Mouse (Mus musculus) erythroid progenitor cell, adult 5-6 weeks (primary cell): ENCODE data around the gene Grap2. TPM values are rescaled to one million over a fixed set of nuclear protein-coding genes. Genes with fewer than 3 reads are reported as not detected.

Experiments used
- ATAC-seq: replicated peaks from 2 replicates; pipeline ENCODE4 v1.8.0; 2016; ENCODE audit warnings: moderate number of reproducible peaks, mild to moderate bottlenecking, moderate TSS enrichment, inconsistent platforms; ENCODE audit not compliant: poor library complexity, low FRiP score, severe bottlenecking
- total RNA-seq, 2 experiments: library from RNA; stranded (forward) in 1 of 2; stranded (reverse) in 1 of 2; fragments of 150-400 nt in 1 of 2; fragments of 186-747, 209-891 nt in 1 of 2; gene quantifications; 2 replicates each; pipeline versions ENCODE4 v1.2.3 to v1.2.4; 2015 to 2017; ENCODE audit warnings: low replicate concordance in 2 of 2

The Grap2 gene
- total RNA-seq, 2 experiments from 2014 or later = 28.5 to 32.7 TPM

- ATAC-seq = no peak
Measured at GRCm38 (mm10) chr15:80630711-80631110, 58.3 kb downstream of the Grap2 start.

GRCm38 (mm10) chr15:80631311-80631710 is 58.9 kb downstream of the Grap2 start:
- no peak for ATAC-seq

DNA sequence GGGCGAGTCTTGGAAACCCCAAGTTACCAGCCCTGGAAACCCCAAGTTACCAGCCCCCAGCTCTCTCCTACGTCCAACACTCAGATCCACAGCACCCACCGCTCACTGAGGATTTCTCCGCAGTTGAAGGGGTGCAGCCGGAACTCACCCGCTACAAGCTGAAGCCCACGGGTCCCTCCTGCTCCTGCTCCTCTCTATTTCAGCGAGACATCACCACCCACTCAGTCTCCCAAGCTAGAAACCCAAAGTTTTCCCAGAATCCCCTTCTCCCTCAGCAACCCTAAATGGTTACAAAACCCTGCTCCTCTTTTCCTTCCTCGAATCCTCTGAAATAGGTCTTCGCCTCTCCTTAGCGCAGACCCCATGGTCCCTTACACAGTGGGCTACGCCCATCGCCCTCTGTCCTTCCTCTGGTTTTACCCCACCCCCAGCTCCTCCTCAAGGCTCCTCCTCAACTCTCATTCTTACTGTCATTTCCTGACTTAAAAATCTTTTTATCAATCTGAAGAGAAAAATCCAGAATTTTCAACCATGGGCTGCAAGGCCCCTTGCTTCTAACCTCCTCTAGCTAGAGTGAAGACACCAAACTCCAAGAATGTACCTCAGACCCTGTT is 60.0 kb downstream of the Grap2 start:
- no peak for ATAC-seq

DNA sequence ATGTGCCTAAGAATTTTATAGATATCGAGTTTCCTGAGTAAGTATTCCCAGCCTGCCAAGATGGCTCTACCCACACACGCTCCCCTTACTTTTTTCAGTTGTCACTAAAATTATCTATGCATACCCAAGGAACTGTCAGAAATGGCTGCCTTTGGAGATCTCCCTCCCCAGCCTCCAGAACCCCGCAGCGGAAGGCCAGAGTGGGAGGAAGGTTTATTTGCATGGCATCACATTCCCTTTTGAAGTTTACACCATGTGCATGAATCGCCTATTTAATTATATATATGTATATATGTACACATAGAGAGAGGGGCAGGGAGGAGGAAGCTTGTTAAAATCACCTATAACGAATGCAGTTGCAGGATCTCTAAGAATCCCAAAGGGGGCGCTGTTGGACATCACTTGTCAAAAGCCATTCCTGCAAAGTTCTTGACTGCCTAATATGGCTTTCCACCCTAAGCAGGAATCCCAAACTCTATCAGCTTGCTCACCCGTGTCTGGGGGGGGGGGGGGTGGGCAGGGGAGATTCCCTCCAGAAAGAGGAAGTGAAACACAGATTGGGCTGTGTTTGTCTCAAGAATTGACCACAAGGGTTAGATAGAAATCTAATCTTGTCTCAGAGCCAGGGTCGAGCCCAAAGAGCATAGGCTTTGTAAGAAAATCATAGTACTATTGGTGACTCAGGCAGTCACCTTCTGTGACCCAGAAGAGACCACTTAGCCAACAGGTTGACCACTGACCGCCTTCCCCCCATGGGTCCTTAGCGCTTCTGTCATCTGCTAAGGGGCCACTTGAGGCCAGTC is 62.2 kb downstream of the Grap2 start:
- ATAC-seq = no peak

- ATAC-seq = no peak
Measured at GRCm38 (mm10) chr15:80636757-80637372, 64.5 kb downstream of the Grap2 start.

DNA sequence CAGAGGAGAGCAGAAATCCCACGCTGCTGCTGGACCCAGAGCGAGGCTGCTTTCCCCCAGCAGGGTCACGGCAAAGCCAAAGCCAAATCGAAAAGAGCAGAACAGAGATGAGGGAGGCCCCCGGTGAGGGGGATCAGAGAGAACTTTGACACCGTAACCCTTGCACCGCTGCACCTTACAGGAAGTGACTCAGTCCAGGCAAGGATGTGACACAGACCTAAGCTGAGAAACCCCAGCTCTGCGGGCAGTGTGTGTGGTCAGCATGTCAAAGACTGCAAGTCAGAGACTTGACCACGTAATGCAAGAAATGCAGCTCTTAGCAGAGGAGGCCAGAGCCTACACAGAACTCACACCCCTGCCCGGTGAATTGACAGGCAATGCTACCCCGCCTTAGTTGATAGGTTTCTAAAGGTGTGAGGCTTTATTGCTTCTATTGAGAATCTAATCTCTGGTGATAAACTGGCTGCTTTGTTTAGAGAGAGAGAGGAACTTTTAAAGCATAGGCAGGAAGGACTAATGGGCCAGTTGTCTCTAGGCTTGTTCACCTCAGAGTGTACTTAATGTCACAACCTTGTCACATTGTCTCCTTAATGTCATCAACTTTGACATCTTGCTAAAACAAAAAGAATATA is 66.8 kb downstream of the Grap2 start:
- no peak for ATAC-seq

DNA sequence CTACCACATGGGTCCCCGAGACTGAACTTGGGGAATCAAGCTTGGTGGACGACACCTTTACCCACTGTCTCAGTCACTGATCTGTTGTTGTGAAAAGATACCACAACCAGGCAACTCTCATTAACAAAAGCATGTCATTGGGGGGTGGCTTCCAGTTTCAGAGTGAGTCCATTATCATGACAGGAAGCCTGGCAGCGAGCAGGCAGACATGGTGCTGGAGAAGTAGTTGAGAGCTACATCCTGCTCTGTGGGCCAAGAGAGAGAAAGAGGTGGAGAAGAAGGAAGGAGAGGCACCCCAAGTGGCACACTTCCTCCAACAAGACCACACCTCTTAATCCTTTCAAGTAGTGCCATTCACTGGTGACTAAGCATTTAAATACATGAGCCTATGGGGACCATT is 67.5 kb downstream of the Grap2 start:
- ATAC-seq = no peak

- ATAC-seq = no peak
Measured at GRCm38 (mm10) chr15:80641702-80642435, 69.5 kb downstream of the Grap2 start.

DNA sequence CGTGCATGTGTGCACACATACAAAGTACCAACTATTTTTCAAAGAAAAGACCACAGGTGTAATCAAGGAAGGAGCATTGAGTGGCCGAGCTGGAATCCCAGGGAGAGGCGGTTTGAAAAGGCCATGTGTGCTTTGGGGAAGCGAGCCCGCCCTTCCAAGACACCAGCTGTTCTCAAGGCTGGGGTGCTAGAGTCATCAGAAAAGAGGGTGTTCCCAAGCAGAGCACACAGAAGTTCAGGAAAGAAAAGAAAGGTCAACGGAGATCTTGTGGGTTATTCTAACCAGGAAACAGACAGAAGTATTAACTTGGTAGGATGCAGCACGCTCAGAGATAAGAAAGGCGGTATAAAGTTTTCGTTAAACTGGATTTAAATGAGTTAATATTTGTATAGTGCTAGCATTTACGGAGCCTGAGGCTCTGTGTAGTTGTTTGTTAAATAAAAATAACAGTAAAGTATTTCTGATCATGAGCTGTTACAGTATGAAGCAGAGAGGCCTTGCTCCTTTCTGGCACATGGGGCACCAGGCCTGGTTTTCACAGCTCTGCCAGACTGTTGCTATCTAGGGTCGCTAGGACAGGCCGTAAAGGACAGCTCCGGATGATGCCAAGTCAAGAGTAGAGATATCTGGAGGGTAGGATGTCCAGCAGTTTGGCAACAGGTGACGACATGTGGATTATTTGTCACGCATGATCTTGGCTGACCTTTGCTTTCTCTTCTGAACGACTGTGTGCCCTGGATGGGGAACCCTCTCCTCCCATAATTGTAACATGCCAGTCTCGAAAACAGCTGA is 72.8 kb downstream of the Grap2 start:
- ATAC-seq = no peak

DNA sequence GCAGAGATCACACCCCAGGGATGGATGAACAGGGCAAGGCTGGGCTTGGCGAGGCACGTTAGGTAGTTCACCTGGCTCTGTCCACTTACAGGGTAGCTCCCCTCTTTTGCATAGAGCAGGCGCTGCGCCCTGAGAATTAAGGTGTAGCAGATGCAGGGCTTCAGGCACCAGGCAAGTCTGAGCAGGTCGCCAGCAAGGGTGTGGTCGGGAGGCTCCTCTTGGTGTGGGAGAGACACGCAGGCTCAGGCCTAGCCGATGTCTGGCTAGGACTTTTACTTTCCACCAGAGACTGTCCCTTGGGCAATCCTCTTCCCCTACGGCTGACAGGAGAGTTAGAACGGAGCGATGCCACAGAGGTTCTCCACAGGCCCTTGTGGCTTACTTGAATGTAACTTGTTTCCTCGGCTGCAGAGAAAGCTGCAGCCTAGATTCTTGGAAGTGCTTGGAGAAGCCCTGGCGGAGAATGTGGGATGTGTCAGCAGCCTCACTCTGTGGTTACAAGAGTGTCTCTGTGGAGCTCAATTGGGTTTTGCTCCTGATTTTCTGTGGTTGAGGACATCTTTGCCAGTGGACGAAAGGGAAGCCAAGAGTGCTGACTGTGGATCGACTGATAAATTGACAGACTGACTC is 76.7 kb downstream of the Grap2 start:
- ATAC-seq = no peak

DNA sequence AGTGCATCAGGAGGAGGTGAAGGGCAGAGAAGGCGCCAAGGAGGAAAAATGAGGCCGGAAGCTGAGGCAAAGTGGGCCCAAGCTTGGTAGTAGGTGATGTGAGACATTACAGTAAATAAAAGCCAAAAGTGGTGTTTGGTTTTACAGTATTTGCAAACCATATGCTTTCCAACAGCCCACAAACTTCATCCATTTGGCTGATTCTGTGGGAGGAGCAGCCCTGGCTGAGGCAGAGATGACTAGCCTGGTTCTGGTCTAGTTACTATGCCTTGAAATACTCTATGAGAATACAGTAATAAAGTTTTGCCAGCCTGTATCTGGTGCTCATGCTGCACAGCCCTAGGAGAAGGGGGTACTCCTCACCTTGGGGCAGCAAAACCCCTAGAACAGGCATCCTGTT is 78.0 kb downstream of the Grap2 start:
- no peak for ATAC-seq

- ATAC-seq = no peak
Measured at GRCm38 (mm10) chr15:80653865-80654264, 81.5 kb downstream of the Grap2 start.

DNA sequence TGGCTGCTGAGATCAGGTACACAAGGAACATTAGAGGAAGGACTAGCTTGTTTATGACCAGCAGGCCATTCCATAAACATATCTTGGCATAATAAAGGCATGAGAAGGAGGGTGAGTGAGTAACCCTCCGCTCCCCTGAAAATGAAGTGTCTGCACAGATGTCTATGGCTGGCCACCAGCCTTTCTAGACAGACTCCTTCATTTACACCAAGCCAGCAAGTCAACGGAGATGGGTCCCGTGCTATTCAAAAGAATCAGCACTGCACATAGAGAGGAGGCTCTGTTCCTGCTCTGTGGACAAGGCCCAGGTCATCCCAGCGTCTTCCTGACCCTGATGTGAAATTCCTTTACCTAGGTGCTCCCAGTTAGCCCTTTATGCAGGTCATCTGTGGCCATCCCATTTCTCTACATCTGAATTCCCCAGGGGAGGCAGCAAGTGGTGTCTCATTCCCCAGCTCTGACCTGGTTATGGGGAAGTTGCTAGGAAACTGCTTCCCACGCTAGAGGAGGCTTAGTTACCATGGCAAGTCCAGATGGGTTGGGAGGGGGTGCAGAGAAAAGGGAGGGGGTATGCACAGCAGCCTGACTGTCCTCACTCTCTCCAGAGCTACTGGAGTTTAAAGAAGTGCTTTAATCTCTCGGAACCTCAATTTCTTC is 86.5 kb downstream of the Grap2 start:
- no peak for ATAC-seq

DNA sequence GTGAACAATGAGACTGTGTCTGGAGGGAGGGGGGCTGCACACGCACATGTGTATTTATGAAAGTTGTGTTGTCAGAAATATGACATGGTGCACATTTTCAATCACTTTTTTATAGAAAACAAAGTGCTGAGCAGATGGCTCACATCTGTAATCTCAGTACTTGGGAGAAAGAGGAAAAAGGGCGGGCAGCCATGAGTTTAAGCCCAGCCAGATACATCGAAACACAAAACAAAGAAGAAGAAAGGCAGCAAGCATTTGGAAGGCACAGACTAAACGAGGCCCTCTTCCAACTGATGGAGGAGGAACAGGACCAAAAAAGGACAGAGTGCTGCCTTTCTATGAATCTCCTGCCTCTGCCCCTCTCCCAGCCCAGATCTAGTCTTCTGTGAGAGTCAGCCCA is 88.6 kb downstream of the Grap2 start:
- no peak for ATAC-seq

- no peak for ATAC-seq
Measured at GRCm38 (mm10) chr15:80664444-80664843, 92.0 kb downstream of the Grap2 start.

DNA sequence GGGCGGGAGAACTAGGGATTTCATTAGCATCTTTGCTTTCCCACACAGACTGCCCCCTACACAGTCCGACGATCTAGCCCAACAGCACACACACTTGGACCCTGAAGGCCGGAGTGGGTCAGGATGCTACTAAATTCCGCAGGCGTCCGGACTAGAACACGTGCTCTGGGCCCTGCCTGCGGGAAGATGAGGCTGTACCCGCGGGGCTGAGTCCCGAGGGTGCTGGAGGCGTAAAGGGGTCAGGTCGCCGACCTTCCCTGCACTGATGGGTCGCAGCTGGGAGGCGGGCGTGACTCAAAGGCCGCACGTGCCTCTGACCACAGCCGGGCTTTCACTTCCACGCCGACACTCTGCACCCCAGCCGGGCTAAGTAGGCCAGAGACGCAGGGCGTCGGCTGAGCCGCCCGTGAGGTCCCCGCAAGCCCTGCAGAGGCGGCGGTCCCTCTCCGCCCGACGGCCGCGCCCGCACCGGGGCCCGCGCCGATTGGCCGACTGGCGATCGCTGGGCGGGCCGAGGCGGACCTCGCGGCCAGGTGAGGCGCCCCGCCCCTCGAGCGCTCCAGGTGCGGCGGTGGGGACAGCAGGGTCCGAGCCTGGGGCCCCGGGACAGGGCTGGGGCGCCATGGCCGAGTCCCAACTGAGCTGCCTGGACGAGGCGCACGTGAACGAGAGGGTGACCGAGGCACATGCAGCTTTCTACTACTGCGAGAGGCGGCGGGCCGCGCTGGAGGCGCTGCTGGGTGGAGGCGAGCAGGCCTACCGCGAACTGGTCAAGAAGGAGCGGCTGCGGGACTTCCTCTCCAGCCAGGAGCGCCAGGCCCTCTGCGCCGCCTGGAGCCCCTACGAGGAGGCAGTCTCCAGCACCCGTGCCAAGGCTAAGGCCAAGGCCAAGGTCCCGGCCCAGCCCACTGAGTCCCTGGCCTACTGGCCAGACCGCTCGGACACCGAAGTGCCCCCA is 99.2 kb downstream of the Grap2 start, which contains the start of gene Fam83f:
Fam83f (plus strand) TSS at position 553 of the 958 bp plus-strand sequence.
- 0 out of 2 replicates have a peak, but pooled peaks have one; percentile 15 for ATAC-seq

GRCm38 (mm10) chr15:80672810-80673209 is 100.4 kb downstream of the Grap2 start:
- no peak for ATAC-seq
